Mouse (Mus musculus): ENCODE results near the gene Rcor1.
A peak's percentile ranks its signal among the peaks of the same experiment; 100 is the strongest.

The Rcor1 gene

DNA sequence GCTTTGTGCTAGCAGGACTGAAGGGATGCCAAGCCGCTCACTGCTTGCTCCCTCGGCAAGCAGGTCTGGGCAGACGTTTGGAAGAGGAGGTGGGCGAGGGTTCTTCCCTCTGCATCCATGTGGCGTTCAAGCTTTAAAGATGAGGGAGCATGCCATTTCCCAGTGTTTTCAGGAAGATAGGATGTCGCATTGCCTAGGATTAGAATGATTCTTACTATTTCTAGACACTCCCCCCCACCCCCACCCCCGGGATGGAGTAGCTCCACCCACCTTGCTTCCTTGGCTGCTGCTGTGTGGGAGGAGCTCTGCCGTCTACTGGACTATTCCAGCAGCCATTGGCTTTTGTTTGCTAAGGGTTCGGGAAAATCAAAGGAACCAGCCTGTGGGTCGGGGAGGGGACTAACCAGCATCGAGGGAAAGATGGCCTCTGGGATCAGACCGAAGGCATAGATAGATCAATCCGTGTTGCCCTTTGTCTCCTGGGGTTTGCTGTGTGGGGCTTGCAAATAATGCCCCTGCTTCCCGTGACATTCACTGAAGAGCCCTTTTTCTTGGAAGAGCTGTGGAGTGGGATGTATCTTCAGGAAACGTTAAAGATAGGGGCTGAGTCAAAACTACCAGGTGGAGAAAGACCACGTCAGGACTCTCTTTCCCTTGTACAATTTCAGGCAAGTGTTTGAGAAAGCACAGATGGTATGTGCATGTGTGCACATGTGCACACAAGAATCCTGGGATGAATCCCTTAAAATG lies 123.3 kb downstream of the Rcor1 start:
- DNase-seq (ENCODE audit: low read depth) = peak; percentile 17

GRCm38 (mm10) chr12:111164310-111164751 lies 125.2 kb downstream of the Rcor1 start:
- DNase-seq (ENCODE audit: low read depth) = peak; percentile 94

DNA sequence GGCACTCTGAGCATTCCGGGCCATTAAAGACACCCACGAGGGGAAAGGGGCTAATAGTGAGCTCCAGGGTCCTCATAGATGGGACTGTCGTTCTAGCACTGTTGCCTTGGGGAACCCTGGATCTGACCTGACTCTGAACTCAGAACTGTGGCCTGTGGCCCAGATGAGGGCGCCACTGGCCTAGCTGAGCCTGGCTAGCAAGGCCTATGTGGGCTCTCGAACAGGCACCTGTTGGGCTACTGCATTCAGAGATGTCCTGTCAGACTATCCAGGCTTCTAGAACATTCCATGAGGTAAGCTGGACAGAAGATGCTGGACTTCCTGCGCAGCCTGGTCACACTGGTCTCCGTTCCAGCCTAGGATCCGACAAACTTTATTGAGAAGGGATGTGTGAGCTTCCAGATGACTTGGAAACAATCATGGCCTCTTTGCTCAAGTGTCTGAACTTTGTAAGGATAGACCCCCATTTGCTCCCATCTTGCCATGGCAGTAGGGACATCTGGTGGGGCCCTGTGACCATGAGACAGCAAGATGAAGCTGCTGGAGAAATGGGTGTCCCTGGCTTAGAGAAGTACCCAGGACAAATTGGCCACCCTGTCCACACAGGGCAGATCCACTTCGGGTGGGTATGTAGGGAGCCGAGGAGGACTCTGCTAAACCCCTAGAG lies 126.1 kb downstream of the Rcor1 start:
- peak; percentile 69 for DNase-seq (ENCODE audit: low read depth)

Data from NIH3T3 (cell line).